Mouse (Mus musculus): ENCODE results near the gene Vamp3.

- TF ChIP-seq CTCF (IDR thresholded peaks at IDR 0.05; ENCODE audit: control insufficient read depth, insufficient read depth, low read length) (no peak), POLR2A (IDR thresholded peaks at IDR 0.05; ENCODE audit: borderline replicate concordance, control insufficient read depth, low read depth, low read length) (no peak)
These were observed 33.6 kb downstream of the Vamp3 start for GRCm38 (mm10) chr4:151024152-151024551.

Measured in bone marrow, adult 2 months (tissue).